Mouse (Mus musculus): ENCODE results near the gene Pak6. TPM values are rescaled to one million over a fixed set of nuclear protein-coding genes. Genes with fewer than 3 reads are reported as not detected.
A peak's percentile ranks its signal among the peaks of the same experiment; 100 is the strongest.

Pak6 gene
- polyA plus RNA-seq (2012; rRNA removed) (4.8 and 5.5 TPM in 2 replicates), polyA plus RNA-seq (2014; fragmentation: Nextera tagmentation; extraction: Ambion mirVana) (3.8 and 4.6 TPM in 2 replicates)

GRCm38 (mm10) chr2:118662902-118663803 is at the start of gene Pak6:
Pak6 (plus strand) TSS chr2:118663303.
- Histone ChIP-seq H3K36me3 (ENCODE audit: control insufficient read depth, insufficient read depth, low read length) (no peaks in the 10 kb centered on the region), H3K4me3 (replicated peaks; ENCODE audit: low read length) (peak within 1 kb of the TSS; percentile 39), H3K4me1 (ENCODE audit: control insufficient read depth, insufficient read depth, low read length) (peaks cover 26% of the 10 kb centered on the region), H3K9ac (ENCODE audit: low read depth, low read length, severe bottlenecking) (peak within 1 kb of the TSS; percentile 49), H3K27me3 (ENCODE audit: control insufficient read depth, insufficient read depth, low read length) (no peaks in the 10 kb centered on the region), H3K9me3 (ENCODE audit: control insufficient read depth, low read length) (no peaks in the 10 kb centered on the region), H3K27ac (replicated peaks; ENCODE audit: low read depth, low read length) (no peak within 1 kb of the TSS), H3K4me2 (replicated peaks; ENCODE audit: low read depth, low read length, severe bottlenecking) (peak within 1 kb of the TSS; percentile 86)
- TF ChIP-seq POLR2A (IDR thresholded peaks at IDR 0.05; ENCODE audit: borderline replicate concordance, extremely low read depth, insufficient read depth, insufficient read length), result no peak
- WGBS, result 2% methylated on average over 36 of the region's 37 CpGs
- DNase-seq (ENCODE audit: low spot score), result no peak
- peak; percentile 42; the same call in 1 of the 2 replicates for ATAC-seq (ENCODE audit: low FRiP score, low read depth)

DNA sequence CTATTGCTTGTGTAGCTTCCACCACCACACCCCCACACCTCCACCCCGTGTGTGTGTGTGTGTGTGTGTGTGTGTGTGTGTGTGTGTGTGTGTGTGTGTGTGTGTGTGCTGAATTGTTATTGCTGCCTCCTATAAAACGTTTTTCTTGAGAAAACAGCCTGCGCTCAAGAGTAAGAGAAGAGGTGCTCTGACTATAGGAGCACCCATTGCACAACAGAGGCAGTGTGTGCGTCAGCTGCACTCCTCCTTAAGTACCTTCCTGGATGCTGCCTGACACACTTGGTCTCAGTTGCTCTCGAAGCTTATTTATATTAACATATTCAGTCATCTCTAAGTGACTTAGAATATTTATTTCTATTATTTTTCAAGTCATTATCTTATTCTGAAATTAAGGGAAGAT is 45.1 kb upstream of the Pak6 start:
- peaks cover 87% of the 10 kb centered on the region for H3K36me3 ChIP-seq (ENCODE audit: control insufficient read depth, insufficient read depth, low read length)
- no peaks in the 10 kb centered on the region for H3K4me1 ChIP-seq (ENCODE audit: control insufficient read depth, insufficient read depth, low read length)
- no peak overlapping the region for H3K4me3 ChIP-seq (replicated peaks; ENCODE audit: low read length)
- no peak overlapping the region for H3K4me2 ChIP-seq (replicated peaks; ENCODE audit: low read depth, low read length, severe bottlenecking)
- no peak for DNase-seq (ENCODE audit: low spot score)
- WGBS, result 86% methylated on average over 5 of the region's 5 CpGs
- no peaks in the 10 kb centered on the region for H3K27me3 ChIP-seq (ENCODE audit: control insufficient read depth, insufficient read depth, low read length)
- no peak overlapping the region for H3K9ac ChIP-seq (ENCODE audit: low read depth, low read length, severe bottlenecking)
- H3K9me3 ChIP-seq (ENCODE audit: control insufficient read depth, low read length), result no peaks in the 10 kb centered on the region
- H3K27ac ChIP-seq (replicated peaks; ENCODE audit: low read depth, low read length), result no peak overlapping the region
- no peak for ATAC-seq (ENCODE audit: low FRiP score, low read depth)
- no peak for TF ChIP-seq POLR2A (IDR thresholded peaks at IDR 0.05; ENCODE audit: borderline replicate concordance, extremely low read depth, insufficient read depth, insufficient read length)

DNA sequence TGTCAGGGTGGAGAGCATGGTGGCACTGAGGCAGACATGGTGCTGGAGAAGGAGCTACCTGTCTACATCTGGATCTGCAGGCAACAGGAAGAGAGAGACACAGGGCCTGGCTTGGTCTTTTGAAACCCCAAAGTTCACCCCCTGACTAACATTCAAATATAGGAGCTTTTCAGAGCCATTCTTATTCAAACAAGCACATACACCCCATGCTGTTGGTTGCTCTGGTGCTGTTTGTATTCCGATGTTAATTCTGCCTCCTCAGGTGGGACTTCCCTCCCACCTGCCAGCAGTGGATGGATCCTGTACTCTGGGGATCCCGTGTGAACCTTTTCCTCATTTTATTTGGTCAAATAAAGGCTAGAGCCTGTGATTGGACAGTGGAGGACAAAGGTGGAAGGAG is 43.0 kb upstream of the Pak6 start:
- TF ChIP-seq POLR2A (IDR thresholded peaks at IDR 0.05; ENCODE audit: borderline replicate concordance, extremely low read depth, insufficient read depth, insufficient read length), result no peak

GRCm38 (mm10) chr2:118620608-118621007 is 42.5 kb upstream of the Pak6 start:
- H3K27ac ChIP-seq (replicated peaks; ENCODE audit: low read depth, low read length), result no peak overlapping the region
- ATAC-seq (ENCODE audit: low FRiP score, low read depth) (no peak), DNase-seq (ENCODE audit: low spot score) (no peak)
- 91% methylated on average over 8 of the region's 8 CpGs for WGBS
- no peaks in the 10 kb centered on the region for H3K27me3 ChIP-seq (ENCODE audit: control insufficient read depth, insufficient read depth, low read length)
- H3K9me3 ChIP-seq (ENCODE audit: control insufficient read depth, low read length), result no peaks in the 10 kb centered on the region
- no peak overlapping the region for H3K4me3 ChIP-seq (replicated peaks; ENCODE audit: low read length)
- no peak overlapping the region for H3K9ac ChIP-seq (ENCODE audit: low read depth, low read length, severe bottlenecking)
- no peak for TF ChIP-seq POLR2A (IDR thresholded peaks at IDR 0.05; ENCODE audit: borderline replicate concordance, extremely low read depth, insufficient read depth, insufficient read length)
- H3K36me3 ChIP-seq (ENCODE audit: control insufficient read depth, insufficient read depth, low read length), result peaks cover 83% of the 10 kb centered on the region
- H3K4me2 ChIP-seq (replicated peaks; ENCODE audit: low read depth, low read length, severe bottlenecking), result no peak overlapping the region
- no peaks in the 10 kb centered on the region for H3K4me1 ChIP-seq (ENCODE audit: control insufficient read depth, insufficient read depth, low read length)

More for the DNA sequence above, 43.0 kb upstream of the Pak6 start:
- Histone ChIP-seq H3K4me1 (ENCODE audit: control insufficient read depth, insufficient read depth, low read length) (no peaks in the 10 kb centered on the region), H3K9ac (ENCODE audit: low read depth, low read length, severe bottlenecking) (no peak overlapping the region), H3K9me3 (ENCODE audit: control insufficient read depth, low read length) (no peaks in the 10 kb centered on the region), H3K27me3 (ENCODE audit: control insufficient read depth, insufficient read depth, low read length) (no peaks in the 10 kb centered on the region), H3K27ac (replicated peaks; ENCODE audit: low read depth, low read length) (no peak overlapping the region), H3K36me3 (ENCODE audit: control insufficient read depth, insufficient read depth, low read length) (peaks cover 83% of the 10 kb centered on the region), H3K4me2 (replicated peaks; ENCODE audit: low read depth, low read length, severe bottlenecking) (no peak overlapping the region), H3K4me3 (replicated peaks; ENCODE audit: low read length) (no peak overlapping the region)
- DNase-seq (ENCODE audit: low spot score) (no peak), ATAC-seq (ENCODE audit: low FRiP score, low read depth) (no peak)
- whole genome bisulfite sequencing, result 76% methylated on average over 2 of the region's 2 CpGs

- Histone ChIP-seq H3K4me2 (replicated peaks; ENCODE audit: low read depth, low read length, severe bottlenecking) (no peak overlapping the region), H3K36me3 (ENCODE audit: control insufficient read depth, insufficient read depth, low read length) (peaks cover 91% of the 10 kb centered on the region), H3K9ac (ENCODE audit: low read depth, low read length, severe bottlenecking) (no peak overlapping the region), H3K9me3 (ENCODE audit: control insufficient read depth, low read length) (no peaks in the 10 kb centered on the region), H3K4me3 (replicated peaks; ENCODE audit: low read length) (no peak overlapping the region), H3K27ac (replicated peaks; ENCODE audit: low read depth, low read length) (no peak overlapping the region), H3K4me1 (ENCODE audit: control insufficient read depth, insufficient read depth, low read length) (no peaks in the 10 kb centered on the region), H3K27me3 (ENCODE audit: control insufficient read depth, insufficient read depth, low read length) (no peaks in the 10 kb centered on the region)
- TF ChIP-seq POLR2A (IDR thresholded peaks at IDR 0.05; ENCODE audit: borderline replicate concordance, extremely low read depth, insufficient read depth, insufficient read length), result no peak
- no peak for DNase-seq (ENCODE audit: low spot score)
- no peak for ATAC-seq (ENCODE audit: low FRiP score, low read depth)
- 95% methylated on average over 6 of the region's 6 CpGs for WGBS
These were observed 33.8 kb upstream of the Pak6 start for GRCm38 (mm10) chr2:118629276-118629675.
